Mouse (Mus musculus) embryonic facial prominence, embryonic 10.5 days (tissue): ENCODE results near the gene Mslnl. TPM values are rescaled to one million over a fixed set of nuclear protein-coding genes. Genes with fewer than 3 reads are reported as not detected.

Source experiments
- DNase-seq: peaks from one replicate; pipeline ENCODE4 v3.0.0-alpha.2; 2017; ENCODE audit warnings: low spot score
- H3K27ac ChIP-seq: fragments of 300-500 bp; sonication (generic); replicated peaks from 2 replicates; pipeline ENCODE4 v1.5.1; 2016; ENCODE audit warnings: mild to moderate bottlenecking
- H3K27me3 ChIP-seq: fragments of 300-500 bp; sonication (generic); replicated peaks from 2 replicates; pipeline ENCODE4 v1.6.1; 2016; ENCODE audit warnings: low read depth, mild to moderate bottlenecking; ENCODE audit not compliant: poor library complexity, severe bottlenecking
- H3K36me3 ChIP-seq: fragments of 300-500 bp; sonication (generic); replicated peaks from 2 replicates; pipeline ENCODE4 v1.6.1; 2016; ENCODE audit warnings: mild to moderate bottlenecking, moderate library complexity
- H3K4me1 ChIP-seq: fragments of 300-500 bp; sonication (generic); 2 replicates; pipeline ENCODE4 v1.6.1; 2016
- H3K4me3 ChIP-seq: fragments of 300-500 bp; sonication (generic); 2 replicates; pipeline ENCODE4 v1.5.1; 2016; ENCODE audit warnings: mild to moderate bottlenecking, moderate library complexity
- H3K9me3 ChIP-seq: fragments of 300-500 bp; sonication (generic); 2 replicates; pipeline ENCODE4 v1.6.1; 2016; ENCODE audit warnings: mild to moderate bottlenecking
- WGBS: fragments of 180-500 bp; shearing (Covaris S2); methylation state at CpG from one replicate; pipeline ENCODE4 v1.1.7; 2016; 5-methylcytosine and 5-hydroxymethylcytosine counted together
- polyA plus RNA-seq: library from polyadenylated mRNA; unstranded; fragments of >200 nt; fragmentation: Nextera tagmentation; extraction: Ambion mirVana; gene quantifications from 2 replicates; pipeline ENCODE4 v1.2.1, GENCODE M21; 2016

Gene Mslnl
- 0.11 TPM in 1 of 2 replicates, not detected in the other for polyA plus RNA-seq

- 83% methylated on average over 3 of the region's 3 CpGs for WGBS
- Histone ChIP-seq H3K9me3 (no peaks in the 10 kb centered on the region), H3K4me3 (no peak within 1 kb of the TSS), H3K27me3 (no peaks in the 10 kb centered on the region), H3K27ac (no peak within 1 kb of the TSS), H3K36me3 (peaks cover 8% of the 10 kb centered on the region), H3K4me1 (peaks cover 5% of the 10 kb centered on the region; the same call in 1 of the 2 replicates)
- no peak for DNase-seq
Measured at GRCm38 (mm10) chr17:25735745-25736144, at the start of gene Mslnl. Gene Mslnl, plus strand, starts transcription at chr17:25736042.

- Histone ChIP-seq H3K4me1 (peaks cover 17% of the 10 kb centered on the region), H3K4me3 (no peak overlapping the region), H3K27ac (no peak overlapping the region), H3K27me3 (peaks cover 9% of the 10 kb centered on the region; the same call in 1 of the 2 replicates), H3K36me3 (no peaks in the 10 kb centered on the region), H3K9me3 (no peaks in the 10 kb centered on the region)
- WGBS: 55% methylated on average over 7 of the region's 7 CpGs
- DNase-seq: peak; percentile 63
Measured at GRCm38 (mm10) chr17:25686323-25686722, 49.5 kb upstream of the Mslnl start.

GRCm38 (mm10) chr17:25688922-25689321, 46.9 kb upstream of the Mslnl start:
- Histone ChIP-seq H3K36me3 (no peaks in the 10 kb centered on the region), H3K27ac (no peak overlapping the region), H3K4me3 (no peak overlapping the region), H3K9me3 (no peaks in the 10 kb centered on the region), H3K4me1 (peaks cover 21% of the 10 kb centered on the region), H3K27me3 (peaks cover 9% of the 10 kb centered on the region; the same call in 1 of the 2 replicates)
- WGBS: 76% methylated on average over 4 of the region's 4 CpGs
- DNase-seq: no peak

GRCm38 (mm10) chr17:25696263-25696662, 39.6 kb upstream of the Mslnl start:
- Histone ChIP-seq H3K4me3 (peak overlapping the region; percentile 22; the same call in 1 of the 2 replicates), H3K27me3 (peaks cover 12% of the 10 kb centered on the region), H3K36me3 (no peaks in the 10 kb centered on the region), H3K27ac (peak overlapping the region; percentile 61), H3K9me3 (no peaks in the 10 kb centered on the region), H3K4me1 (peaks cover 18% of the 10 kb centered on the region)
- peak; percentile 63 for DNase-seq
- whole genome bisulfite sequencing: 27% methylated on average over 1 of the region's 1 CpGs

- Histone ChIP-seq H3K36me3 (no peaks in the 10 kb centered on the region), H3K4me3 (no peak overlapping the region), H3K27ac (no peak overlapping the region), H3K4me1 (peaks cover 14% of the 10 kb centered on the region), H3K9me3 (no peaks in the 10 kb centered on the region), H3K27me3 (peaks cover 12% of the 10 kb centered on the region)
- DNase-seq: peak; percentile 79
- 10% methylated on average over 7 of the region's 7 CpGs for WGBS
Measured at GRCm38 (mm10) chr17:25698446-25698845, 37.4 kb upstream of the Mslnl start.

- Histone ChIP-seq H3K36me3 (no peaks in the 10 kb centered on the region), H3K4me3 (no peak overlapping the region), H3K9me3 (no peaks in the 10 kb centered on the region), H3K27ac (no peak overlapping the region), H3K4me1 (peaks cover 14% of the 10 kb centered on the region), H3K27me3 (peaks cover 12% of the 10 kb centered on the region)
- whole genome bisulfite sequencing: 61% methylated on average over 9 of the region's 9 CpGs
- DNase-seq: no peak
Measured at GRCm38 (mm10) chr17:25700863-25701496, 34.9 kb upstream of the Mslnl start.

- H3K36me3 ChIP-seq: no peaks in the 10 kb centered on the region
- DNase-seq: no peak
- WGBS: 93% methylated on average over 2 of the region's 2 CpGs
- no peaks in the 10 kb centered on the region for H3K4me1 ChIP-seq
- H3K27me3 ChIP-seq: peaks cover under 1% of the 10 kb centered on the region; the same call in 1 of the 2 replicates
- H3K9me3 ChIP-seq: 0 out of 2 replicates have a peak, but pooled peaks cover 2% of the 10 kb centered on the region
- no peak overlapping the region for H3K4me3 ChIP-seq
- H3K27ac ChIP-seq: no peak overlapping the region
Measured at GRCm38 (mm10) chr17:25709994-25710393, 25.8 kb upstream of the Mslnl start.

GRCm38 (mm10) chr17:25711136-25711535, 24.7 kb upstream of the Mslnl start:
- WGBS: 83% methylated on average over 4 of the region's 4 CpGs
- no peaks in the 10 kb centered on the region for H3K36me3 ChIP-seq

GRCm38 (mm10) chr17:25715627-25716026, 20.2 kb upstream of the Mslnl start:
- 49% methylated on average over 3 of the region's 3 CpGs for WGBS
- Histone ChIP-seq H3K9me3 (no peaks in the 10 kb centered on the region), H3K4me1 (peaks cover 26% of the 10 kb centered on the region), H3K27ac (no peak overlapping the region), H3K27me3 (peaks cover 46% of the 10 kb centered on the region), H3K4me3 (no peak overlapping the region), H3K36me3 (peaks cover 24% of the 10 kb centered on the region)
- no peak for DNase-seq

More at GRCm38 (mm10) chr17:25711136-25711535, 24.7 kb upstream of the Mslnl start:
- H3K4me1 ChIP-seq: peaks cover 6% of the 10 kb centered on the region
- no peak for DNase-seq
- H3K27ac ChIP-seq: no peak overlapping the region
- 0 out of 2 replicates have a peak, but pooled peaks cover 2% of the 10 kb centered on the region for H3K9me3 ChIP-seq
- no peak overlapping the region for H3K4me3 ChIP-seq
- peaks cover 12% of the 10 kb centered on the region for H3K27me3 ChIP-seq

GRCm38 (mm10) chr17:25716130-25716529, 19.7 kb upstream of the Mslnl start:
- Histone ChIP-seq H3K4me3 (no peak overlapping the region), H3K27ac (no peak overlapping the region), H3K36me3 (peaks cover 29% of the 10 kb centered on the region), H3K9me3 (no peaks in the 10 kb centered on the region), H3K4me1 (peaks cover 26% of the 10 kb centered on the region), H3K27me3 (peaks cover 46% of the 10 kb centered on the region)
- 8% methylated on average over 6 of the region's 6 CpGs for WGBS
- peak; percentile 24 for DNase-seq

- WGBS: 1% methylated on average over 45 of the region's 45 CpGs
- Histone ChIP-seq H3K4me3 (peak within 1 kb of the TSS; percentile 58), H3K4me1 (peaks cover 26% of the 10 kb centered on the region), H3K27me3 (peaks cover 46% of the 10 kb centered on the region), H3K36me3 (peaks cover 38% of the 10 kb centered on the region), H3K27ac (peak within 1 kb of the TSS; percentile 40; the same call in 1 of the 2 replicates), H3K9me3 (no peaks in the 10 kb centered on the region)
- peak; percentile 63 for DNase-seq
Measured at GRCm38 (mm10) chr17:25716711-25717637, 18.9 kb upstream of the Mslnl start, which contains the start of gene Gng13. Gene Gng13, plus strand, starts transcription at chr17:25717171.

GRCm38 (mm10) chr17:25717691-25718090, 18.2 kb upstream of the Mslnl start:
- H3K27ac ChIP-seq: no peak overlapping the region
- H3K36me3 ChIP-seq: peaks cover 45% of the 10 kb centered on the region
- H3K27me3 ChIP-seq: peaks cover 46% of the 10 kb centered on the region
- no peak for DNase-seq
- peak overlapping the region; percentile 58 for H3K4me3 ChIP-seq
- H3K9me3 ChIP-seq: no peaks in the 10 kb centered on the region
- WGBS: 12% methylated on average over 6 of the region's 6 CpGs
- peaks cover 26% of the 10 kb centered on the region for H3K4me1 ChIP-seq
